Mouse (Mus musculus) kidney, embryonic 15.5 days (tissue): ENCODE data around the gene Basp1. TPM values are rescaled to one million over a fixed set of nuclear protein-coding genes. Genes with fewer than 3 reads are reported as not detected.
"Not testable (repeated sequence)": the region's sequence is repeated elsewhere in the genome, so short reads cannot be mapped to it uniquely, and the experiment has no call there.

Source experiments
- ATAC-seq: fragments of 200-750 bp; cut with Nextera tagmentation; replicated peaks from 2 replicates; pipeline ENCODE4 v1.8.0; 2017; ENCODE audit warnings: moderate TSS enrichment; ENCODE audit not compliant: low FRiP score
- H3K27ac ChIP-seq: fragments of 300-500 bp; sonication (generic); 2 replicates; pipeline ENCODE4 v1.5.1; 2015; ENCODE audit warnings: mild to moderate bottlenecking, inconsistent platforms
- H3K27me3 ChIP-seq: fragments of 300-500 bp; sonication (generic); 2 replicates; pipeline ENCODE4 v1.6.1; 2015; ENCODE audit warnings: inconsistent platforms
- H3K36me3 ChIP-seq: fragments of 300-500 bp; sonication (generic); 2 replicates; pipeline ENCODE4 v1.6.1; 2015; ENCODE audit warnings: inconsistent platforms
- H3K4me1 ChIP-seq: fragments of 300-500 bp; sonication (generic); 2 replicates; pipeline ENCODE4 v1.6.1; 2015; ENCODE audit warnings: inconsistent platforms
- H3K4me2 ChIP-seq: fragments of 300-500 bp; sonication (generic); 2 replicates; pipeline ENCODE4 v1.6.1; 2015; ENCODE audit warnings: moderate library complexity, mild to moderate bottlenecking, inconsistent platforms
- H3K4me3 ChIP-seq: fragments of 300-500 bp; sonication (generic); replicated peaks from 2 replicates; pipeline ENCODE4 v1.5.1; 2015; ENCODE audit warnings: mild to moderate bottlenecking, inconsistent platforms
- H3K9ac ChIP-seq: fragments of 300-500 bp; sonication (generic); 2 replicates; pipeline ENCODE4 v1.6.1; 2015; ENCODE audit warnings: mild to moderate bottlenecking, inconsistent platforms
- H3K9me3 ChIP-seq: fragments of 300-500 bp; sonication (generic); replicated peaks from 2 replicates; pipeline ENCODE4 v1.6.1; 2016; ENCODE audit warnings: inconsistent platforms
- WGBS: fragments of 180-500 bp; shearing (Covaris S2); methylation state at CpG from one replicate; pipeline ENCODE4 v1.1.7; 2015; ENCODE audit warnings: mixed read lengths; 5-methylcytosine and 5-hydroxymethylcytosine counted together
- polyA plus RNA-seq: library from polyadenylated mRNA; unstranded; fragments of >200 nt; fragmentation: Nextera tagmentation; extraction: Ambion mirVana; gene quantifications from 2 replicates; pipeline ENCODE4 v1.2.1, GENCODE M21; 2015

Basp1 gene
- 26.1 and 29.5 TPM in 2 replicates for polyA plus RNA-seq

- peak; percentile 55 for ATAC-seq
- Histone ChIP-seq H3K27ac (peak within 1 kb of the TSS; percentile 88), H3K27me3 (no peaks in the 10 kb centered on the region), H3K4me2 (peak within 1 kb of the TSS; percentile 73), H3K9ac (peak within 1 kb of the TSS; percentile 74), H3K4me1 (peaks cover 19% of the 10 kb centered on the region; the same call in 1 of the 2 replicates), H3K9me3 (no peaks in the 10 kb centered on the region), H3K36me3 (no peaks in the 10 kb centered on the region), H3K4me3 (peak within 1 kb of the TSS; percentile 88)
- under 1% methylated on average over 29 of the region's 60 CpGs for WGBS
Measured at GRCm38 (mm10) chr15:25413378-25413901, at the start of gene Basp1. Gene Basp1, minus strand, starts transcription at chr15:25413764.

DNA sequence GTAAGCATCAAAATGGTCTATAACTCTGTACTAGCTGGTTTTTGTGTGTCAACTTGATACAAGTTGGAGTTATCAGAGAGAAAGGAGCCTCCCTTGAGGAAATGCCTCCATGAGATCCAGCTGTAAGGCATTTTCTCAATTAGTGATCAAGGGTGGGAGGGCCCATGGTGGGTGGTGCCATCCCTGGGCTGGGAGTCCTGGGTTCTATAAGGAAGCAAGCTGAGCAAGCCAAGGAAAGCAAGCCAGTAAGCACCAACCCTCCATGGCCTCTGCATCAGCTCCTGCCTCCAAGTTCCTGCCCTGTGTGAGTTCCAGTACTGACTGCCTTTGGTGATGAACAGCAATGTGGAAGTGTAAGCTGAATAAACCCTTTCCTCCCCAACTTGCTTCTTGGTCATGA, 49.5 kb upstream of the Basp1 start:
- Histone ChIP-seq H3K4me1 (peaks cover 27% of the 10 kb centered on the region), H3K27ac (0 out of 2 replicates have a peak overlapping the region, but pooled peaks have one; percentile 22)
- not testable (repeated sequence) for H3K36me3 ChIP-seq, H3K4me3 ChIP-seq, H3K4me2 ChIP-seq, ATAC-seq, H3K9me3 ChIP-seq, H3K9ac ChIP-seq, H3K27me3 ChIP-seq

DNA sequence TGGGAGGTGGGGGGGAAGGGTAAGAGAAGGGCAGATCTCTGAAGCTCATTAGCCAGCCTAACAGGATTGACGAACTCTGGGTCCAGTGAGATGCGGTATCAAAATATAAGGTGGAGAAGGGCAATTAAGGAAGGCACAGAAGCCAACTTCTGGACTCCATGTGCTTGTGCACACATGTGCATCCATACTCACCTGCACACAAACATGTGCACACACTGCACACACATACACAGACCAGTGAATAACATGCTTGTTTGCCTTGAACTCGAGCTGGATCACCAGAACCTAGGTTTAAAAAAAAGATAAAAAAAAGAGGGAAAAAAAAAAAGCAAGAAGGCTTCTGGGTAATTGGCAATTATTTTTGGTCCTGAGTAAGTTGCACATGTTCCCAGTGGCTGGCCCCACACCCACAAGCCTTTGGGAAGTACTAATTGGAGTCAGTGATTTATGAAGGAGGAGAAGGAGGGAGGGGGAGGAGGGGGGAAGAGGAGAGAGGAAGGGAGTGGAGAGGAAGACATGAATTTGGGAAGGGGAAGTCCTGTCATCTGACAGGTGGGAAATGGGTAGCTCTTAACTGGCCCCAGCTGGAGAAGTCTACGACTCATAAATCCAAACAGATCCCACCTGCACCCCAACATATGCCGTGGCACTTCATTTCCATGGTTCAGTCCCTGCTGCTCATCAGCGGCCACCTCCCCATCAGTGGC, 48.6 kb upstream of the Basp1 start:
- 0 out of 2 replicates have a peak overlapping the region, but pooled peaks have one; percentile 22 for H3K27ac ChIP-seq
- no peak overlapping the region for H3K4me3 ChIP-seq
- H3K9ac ChIP-seq, result no peak overlapping the region
- no peaks in the 10 kb centered on the region for H3K9me3 ChIP-seq
- H3K27me3 ChIP-seq, result no peaks in the 10 kb centered on the region
- peak; percentile 71 for ATAC-seq
- H3K36me3 ChIP-seq, result no peaks in the 10 kb centered on the region
- H3K4me2 ChIP-seq, result no peak overlapping the region
- 47% methylated on average over 5 of the region's 6 CpGs for WGBS
- H3K4me1 ChIP-seq, result peaks cover 27% of the 10 kb centered on the region

GRCm38 (mm10) chr15:25459901-25460300, 46.3 kb upstream of the Basp1 start:
- Histone ChIP-seq H3K4me1 (peaks cover 27% of the 10 kb centered on the region), H3K4me2 (no peak overlapping the region), H3K9ac (no peak overlapping the region), H3K27me3 (no peaks in the 10 kb centered on the region), H3K36me3 (no peaks in the 10 kb centered on the region), H3K27ac (peak overlapping the region; percentile 78), H3K9me3 (no peaks in the 10 kb centered on the region), H3K4me3 (no peak overlapping the region)
- ATAC-seq, result no peak
- 39% methylated on average over 7 of the region's 7 CpGs for WGBS

DNA sequence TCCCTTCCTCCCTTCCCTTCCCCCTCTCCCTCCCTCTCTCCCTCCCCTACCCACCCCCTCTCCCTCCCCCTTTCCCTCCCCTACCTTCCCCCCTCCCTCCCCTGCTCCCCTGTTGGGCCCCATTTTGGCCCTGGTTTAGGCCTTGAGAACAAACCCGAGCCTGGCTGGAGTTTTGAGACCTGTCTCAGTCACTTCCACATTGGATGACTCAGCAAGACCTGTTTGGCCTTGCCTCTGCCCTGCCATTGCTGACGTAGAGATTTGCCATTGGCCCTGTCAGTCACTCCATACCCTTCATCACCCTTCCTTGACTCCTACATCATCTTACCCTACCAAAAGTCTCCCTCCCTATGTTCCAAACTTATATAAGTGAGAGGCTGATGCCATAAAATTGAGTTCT, 43.9 kb upstream of the Basp1 start:
- Histone ChIP-seq H3K4me3 (no peak overlapping the region), H3K9ac (no peak overlapping the region), H3K9me3 (no peaks in the 10 kb centered on the region), H3K4me2 (no peak overlapping the region), H3K27me3 (no peaks in the 10 kb centered on the region), H3K27ac (no peak overlapping the region), H3K4me1 (peaks cover 22% of the 10 kb centered on the region), H3K36me3 (no peaks in the 10 kb centered on the region)
- ATAC-seq, result no peak
- 78% methylated on average over 2 of the region's 2 CpGs for WGBS

DNA sequence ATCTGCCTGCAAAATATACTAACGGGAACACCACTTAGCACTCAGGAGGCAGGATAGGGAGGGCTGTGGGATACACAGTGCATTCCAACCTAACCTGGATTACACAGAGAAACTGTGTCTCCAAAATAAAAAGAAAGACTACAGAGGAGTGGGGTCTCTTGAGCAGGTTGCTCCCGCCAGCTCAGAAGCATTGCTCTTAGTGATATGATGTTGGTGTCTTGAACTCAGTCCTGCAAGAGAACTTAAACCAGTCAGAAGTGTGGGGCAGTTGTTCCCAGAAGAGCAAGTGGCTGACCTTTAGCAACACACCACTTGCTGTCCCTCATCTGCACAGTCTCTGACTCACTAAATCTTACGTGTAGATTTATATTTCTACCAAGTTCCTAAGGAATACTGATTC, 40.0 kb upstream of the Basp1 start:
- no peaks in the 10 kb centered on the region for H3K9me3 ChIP-seq
- no peak overlapping the region for H3K4me2 ChIP-seq
- H3K9ac ChIP-seq, result no peak overlapping the region
- no peak overlapping the region for H3K27ac ChIP-seq
- no peaks in the 10 kb centered on the region for H3K27me3 ChIP-seq
- no peak overlapping the region for H3K4me3 ChIP-seq
- ATAC-seq, result no peak
- H3K36me3 ChIP-seq, result no peaks in the 10 kb centered on the region
- 87% methylated on average over 3 of the region's 3 CpGs for WGBS
- H3K4me1 ChIP-seq, result no peaks in the 10 kb centered on the region

GRCm38 (mm10) chr15:25449348-25449747, 35.8 kb upstream of the Basp1 start:
- Histone ChIP-seq H3K9me3 (no peaks in the 10 kb centered on the region), H3K27ac (no peak overlapping the region), H3K4me3 (no peak overlapping the region), H3K36me3 (no peaks in the 10 kb centered on the region), H3K9ac (no peak overlapping the region), H3K4me1 (peaks cover 20% of the 10 kb centered on the region), H3K4me2 (no peak overlapping the region), H3K27me3 (no peaks in the 10 kb centered on the region)
- ATAC-seq, result no peak
- 34% methylated on average over 1 of the region's 1 CpGs for WGBS

DNA sequence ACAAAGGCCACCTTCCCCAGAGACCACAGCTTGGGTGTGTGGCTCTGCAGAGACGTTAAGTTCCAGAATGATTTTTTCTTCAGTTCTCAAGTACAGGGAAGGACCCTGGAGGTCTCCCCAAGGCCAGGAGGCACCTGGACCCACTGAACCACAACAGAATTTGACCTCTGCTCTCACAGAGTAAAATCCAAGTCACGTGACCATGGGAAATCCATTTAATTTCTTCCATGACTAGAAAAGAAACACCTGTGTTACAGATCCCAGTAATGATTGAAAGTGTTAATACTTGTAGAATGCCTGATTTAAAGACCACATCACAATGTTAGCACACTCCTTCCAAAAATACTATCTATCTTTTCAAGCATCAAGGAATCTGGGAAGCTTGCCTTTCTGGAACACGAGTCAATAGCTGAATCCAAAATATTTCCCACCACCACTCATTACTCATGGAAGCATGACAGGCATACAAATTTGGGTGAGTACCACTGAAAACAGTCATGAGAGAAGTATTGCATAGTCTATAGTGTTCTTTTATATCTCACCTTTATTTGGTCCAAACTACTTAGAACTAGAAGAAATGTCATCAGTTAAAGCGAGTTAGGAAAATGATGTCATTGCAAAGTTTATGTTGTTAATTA, 35.3 kb upstream of the Basp1 start:
- Histone ChIP-seq H3K4me3 (no peak overlapping the region), H3K9ac (no peak overlapping the region), H3K36me3 (no peaks in the 10 kb centered on the region), H3K27ac (no peak overlapping the region), H3K4me2 (no peak overlapping the region), H3K27me3 (no peaks in the 10 kb centered on the region), H3K4me1 (peaks cover 26% of the 10 kb centered on the region), H3K9me3 (no peaks in the 10 kb centered on the region)
- 48% methylated on average over 4 of the region's 4 CpGs for WGBS
- no peak for ATAC-seq

DNA sequence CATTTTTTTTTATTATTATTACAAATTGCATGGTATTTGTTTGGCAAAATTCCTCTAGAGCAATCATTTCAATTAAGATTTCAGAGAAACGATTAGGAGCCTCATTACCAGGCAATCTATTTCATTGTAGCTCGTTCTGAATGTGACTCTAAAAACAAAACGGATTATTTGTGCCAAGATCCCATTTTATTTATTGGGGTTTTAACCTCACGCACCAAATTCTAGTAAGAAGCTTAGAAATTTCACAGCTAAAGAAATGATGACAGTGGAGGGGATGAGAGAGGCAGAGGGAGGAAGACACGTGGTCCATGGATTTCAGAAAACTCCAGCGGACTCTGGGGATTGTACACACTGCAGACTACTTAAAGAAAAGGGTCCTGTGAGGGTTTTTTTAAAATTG, 33.6 kb upstream of the Basp1 start:
- Histone ChIP-seq H3K36me3 (no peaks in the 10 kb centered on the region), H3K4me2 (no peak overlapping the region), H3K4me1 (peaks cover 38% of the 10 kb centered on the region), H3K9me3 (no peaks in the 10 kb centered on the region), H3K9ac (no peak overlapping the region), H3K27ac (no peak overlapping the region), H3K4me3 (no peak overlapping the region), H3K27me3 (no peaks in the 10 kb centered on the region)
- 53% methylated on average over 6 of the region's 6 CpGs for WGBS
- ATAC-seq, result no peak

DNA sequence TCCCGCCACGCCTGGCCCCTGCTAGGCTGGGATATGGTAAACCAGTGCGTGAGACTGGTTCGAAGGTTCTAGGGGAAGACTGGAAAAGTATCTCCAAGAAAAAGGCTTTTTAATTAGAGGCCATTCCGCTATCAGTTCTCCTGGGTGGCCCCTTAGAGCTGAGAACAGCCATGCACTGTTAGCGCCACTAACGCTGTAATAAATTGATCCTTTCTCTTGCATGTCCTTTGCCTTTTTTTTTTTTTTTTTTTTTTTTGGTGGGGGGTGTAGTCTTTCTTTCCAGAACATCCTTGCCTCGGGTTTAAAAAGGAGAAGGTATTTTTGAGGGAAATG, 32.6 kb upstream of the Basp1 start:
- H3K9ac ChIP-seq, result no peak overlapping the region
- no peaks in the 10 kb centered on the region for H3K9me3 ChIP-seq
- ATAC-seq, result no peak
- no peaks in the 10 kb centered on the region for H3K27me3 ChIP-seq
- no peaks in the 10 kb centered on the region for H3K36me3 ChIP-seq
- H3K4me3 ChIP-seq, result 0 out of 2 replicates have a peak overlapping the region, but pooled peaks have one; percentile 0
- peaks cover 48% of the 10 kb centered on the region for H3K4me1 ChIP-seq
- peak overlapping the region; percentile 1; the same call in 1 of the 2 replicates for H3K27ac ChIP-seq
- peak overlapping the region; percentile 50 for H3K4me2 ChIP-seq
- 25% methylated on average over 8 of the region's 8 CpGs for WGBS

GRCm38 (mm10) chr15:25445361-25446154, 32.0 kb upstream of the Basp1 start:
- no peaks in the 10 kb centered on the region for H3K9me3 ChIP-seq
- peak overlapping the region; percentile 1 for H3K27ac ChIP-seq
- H3K4me1 ChIP-seq, result peaks cover 51% of the 10 kb centered on the region
- no peaks in the 10 kb centered on the region for H3K36me3 ChIP-seq
- WGBS, result 7% methylated on average over 17 of the region's 17 CpGs
- H3K9ac ChIP-seq, result no peak overlapping the region
- peak; percentile 47 for ATAC-seq
- no peaks in the 10 kb centered on the region for H3K27me3 ChIP-seq
- H3K4me3 ChIP-seq, result 0 out of 2 replicates have a peak overlapping the region, but pooled peaks have one; percentile 0
- H3K4me2 ChIP-seq, result peak overlapping the region; percentile 50

- peaks cover 59% of the 10 kb centered on the region for H3K4me1 ChIP-seq
- H3K27me3 ChIP-seq, result no peaks in the 10 kb centered on the region
- no peak overlapping the region for H3K9ac ChIP-seq
- WGBS, result 56% methylated on average over 10 of the region's 10 CpGs
- H3K9me3 ChIP-seq, result no peaks in the 10 kb centered on the region
- no peak overlapping the region for H3K27ac ChIP-seq
- H3K36me3 ChIP-seq, result no peaks in the 10 kb centered on the region
- no peak overlapping the region for H3K4me3 ChIP-seq
- no peak overlapping the region for H3K4me2 ChIP-seq
- no peak for ATAC-seq
Measured at GRCm38 (mm10) chr15:25444208-25444607, 30.6 kb upstream of the Basp1 start.
